Mouse (Mus musculus): Measurements from ENCODE around the gene Gm9040.
"Not testable (repeated sequence)": the region's sequence is repeated elsewhere in the genome, so short reads cannot be mapped to it uniquely, and the experiment has no call there.

- not testable (repeated sequence) for TF ChIP-seq CTCF, POLR2A (IDR thresholded peaks at IDR 0.05; ENCODE audit: insufficient read depth, low read depth, low read length)
Measured at GRCm38 (mm10) chr10:118332308-118332707, 5.5 kb upstream of the Gm9040 start, which contains the start of gene Gm9044.
